Mouse (Mus musculus): ENCODE data around the gene Slc25a11.

GRCm38 (mm10) chr11:70678092-70678491 lies 30.8 kb upstream of the Slc25a11 start:
- no peak for TF ChIP-seq GATA1 (IDR thresholded peaks at IDR 0.05; ENCODE audit: low read length)
- no peak for TF ChIP-seq TAL1 (IDR thresholded peaks at IDR 0.05; ENCODE audit: low read length)
